Mouse (Mus musculus) embryonic facial prominence, embryonic 15.5 days (tissue): ENCODE results near the gene Arl11. TPM values are rescaled to one million over a fixed set of nuclear protein-coding genes. Genes with fewer than 3 reads are reported as not detected.
A peak's percentile ranks its signal among the peaks of the same experiment; 100 is the strongest.

Source experiments
- ATAC-seq: fragments of 200-750 bp; cut with Nextera tagmentation; 2 replicates; pipeline ENCODE4 v1.8.0; 2017; ENCODE audit warnings: low read depth, moderate TSS enrichment; ENCODE audit not compliant: insufficient number of reproducible peaks, low FRiP score, low TSS enrichment
- H3K27ac ChIP-seq: fragments of 300-500 bp; sonication (generic); replicated peaks from 2 replicates; pipeline ENCODE4 v1.5.1; 2015; ENCODE audit warnings: mild to moderate bottlenecking, inconsistent platforms
- H3K27me3 ChIP-seq: fragments of 300-500 bp; sonication (generic); 2 replicates; pipeline ENCODE4 v1.6.1; 2015; ENCODE audit warnings: inconsistent platforms
- H3K36me3 ChIP-seq: fragments of 300-500 bp; sonication (generic); 2 replicates; pipeline ENCODE4 v1.6.1; 2015; ENCODE audit warnings: mild to moderate bottlenecking, inconsistent platforms
- H3K4me1 ChIP-seq: fragments of 300-500 bp; sonication (generic); 2 replicates; pipeline ENCODE4 v1.6.1; 2015; ENCODE audit warnings: inconsistent platforms
- H3K4me2 ChIP-seq: fragments of 300-500 bp; sonication (generic); replicated peaks from 2 replicates; pipeline ENCODE4 v1.6.1; 2015; ENCODE audit warnings: mild to moderate bottlenecking, inconsistent platforms
- H3K4me3 ChIP-seq: fragments of 300-500 bp; sonication (generic); replicated peaks from 2 replicates; pipeline ENCODE4 v1.5.1; 2015; ENCODE audit warnings: mild to moderate bottlenecking, inconsistent platforms
- H3K9ac ChIP-seq: fragments of 300-500 bp; sonication (generic); 2 replicates; pipeline ENCODE4 v1.6.1; 2015; ENCODE audit warnings: inconsistent platforms
- H3K9me3 ChIP-seq: fragments of 300-500 bp; sonication (generic); replicated peaks from 2 replicates; pipeline ENCODE4 v1.6.1; 2016; ENCODE audit warnings: inconsistent platforms
- whole genome bisulfite sequencing: fragments of 180-500 bp; shearing (Covaris S2); methylation state at CpG from one replicate; pipeline ENCODE4 v1.1.7; 2015; 5-methylcytosine and 5-hydroxymethylcytosine counted together
- polyA plus RNA-seq: library from polyadenylated mRNA; unstranded; fragments of >200 nt; fragmentation: Nextera tagmentation; extraction: Ambion mirVana; gene quantifications from 2 replicates; pipeline ENCODE4 v1.2.1, GENCODE M21; 2015

Gene Arl11
- polyA plus RNA-seq, 1 experiment from 2014 or later: 1.4 TPM

GRCm38 (mm10) chr14:61330591-61330990, 21.0 kb downstream of the Arl11 start:
- H3K9ac ChIP-seq: no peak overlapping the region
- no peak overlapping the region for H3K4me2 ChIP-seq
- no peaks in the 10 kb centered on the region for H3K36me3 ChIP-seq
- WGBS: 84% methylated on average over 11 of the region's 11 CpGs
- no peak overlapping the region for H3K27ac ChIP-seq
- H3K4me1 ChIP-seq: peaks cover 16% of the 10 kb centered on the region
- H3K27me3 ChIP-seq: no peaks in the 10 kb centered on the region
- H3K4me3 ChIP-seq: no peak overlapping the region
- ATAC-seq: no peak
- no peaks in the 10 kb centered on the region for H3K9me3 ChIP-seq

GRCm38 (mm10) chr14:61330996-61331561, 21.5 kb downstream of the Arl11 start:
- H3K4me2 ChIP-seq: peak overlapping the region; percentile 31; the same call in 1 of the 2 replicates
- H3K9ac ChIP-seq: no peak overlapping the region
- H3K27me3 ChIP-seq: no peaks in the 10 kb centered on the region
- 19% methylated on average over 13 of the region's 13 CpGs for WGBS
- ATAC-seq: peak; percentile 77
- no peak overlapping the region for H3K4me3 ChIP-seq
- no peaks in the 10 kb centered on the region for H3K9me3 ChIP-seq
- H3K27ac ChIP-seq: no peak overlapping the region
- no peaks in the 10 kb centered on the region for H3K36me3 ChIP-seq
- peaks cover 16% of the 10 kb centered on the region for H3K4me1 ChIP-seq

- ATAC-seq: no peak
- Histone ChIP-seq H3K27ac (no peak overlapping the region), H3K4me1 (no peaks in the 10 kb centered on the region), H3K4me3 (no peak overlapping the region), H3K9ac (no peak overlapping the region), H3K36me3 (no peaks in the 10 kb centered on the region), H3K27me3 (no peaks in the 10 kb centered on the region), H3K4me2 (no peak overlapping the region), H3K9me3 (no peaks in the 10 kb centered on the region)
- 75% methylated on average over 4 of the region's 4 CpGs for WGBS
Observed at GRCm38 (mm10) chr14:61339381-61339780, 29.8 kb downstream of the Arl11 start.

- Histone ChIP-seq H3K9me3 (no peaks in the 10 kb centered on the region), H3K27ac (no peak overlapping the region), H3K4me2 (no peak overlapping the region), H3K27me3 (no peaks in the 10 kb centered on the region), H3K36me3 (no peaks in the 10 kb centered on the region), H3K9ac (no peak overlapping the region), H3K4me3 (no peak overlapping the region), H3K4me1 (no peaks in the 10 kb centered on the region)
- WGBS: 61% methylated on average over 5 of the region's 5 CpGs
- no peak for ATAC-seq
Observed at GRCm38 (mm10) chr14:61344590-61344989, 35.0 kb downstream of the Arl11 start.

GRCm38 (mm10) chr14:61346827-61347698, 37.5 kb downstream of the Arl11 start:
- H3K4me2 ChIP-seq: no peak overlapping the region
- no peak overlapping the region for H3K9ac ChIP-seq
- H3K27ac ChIP-seq: no peak overlapping the region
- no peak overlapping the region for H3K4me3 ChIP-seq
- peaks cover 8% of the 10 kb centered on the region for H3K4me1 ChIP-seq
- no peak for ATAC-seq
- WGBS: 66% methylated on average over 10 of the region's 10 CpGs
- no peaks in the 10 kb centered on the region for H3K9me3 ChIP-seq
- H3K27me3 ChIP-seq: no peaks in the 10 kb centered on the region
- no peaks in the 10 kb centered on the region for H3K36me3 ChIP-seq

- Histone ChIP-seq H3K4me3 (no peak overlapping the region), H3K4me1 (peaks cover 15% of the 10 kb centered on the region), H3K27me3 (no peaks in the 10 kb centered on the region), H3K27ac (no peak overlapping the region), H3K4me2 (no peak overlapping the region), H3K36me3 (no peaks in the 10 kb centered on the region), H3K9me3 (no peaks in the 10 kb centered on the region), H3K9ac (no peak overlapping the region)
- no peak for ATAC-seq
- WGBS: 86% methylated on average over 4 of the region's 4 CpGs
Observed at GRCm38 (mm10) chr14:61349876-61350275, 40.3 kb downstream of the Arl11 start.

GRCm38 (mm10) chr14:61350808-61351207, 41.3 kb downstream of the Arl11 start:
- no peaks in the 10 kb centered on the region for H3K36me3 ChIP-seq
- no peak overlapping the region for H3K9ac ChIP-seq
- H3K27ac ChIP-seq: no peak overlapping the region
- no peak for ATAC-seq
- 56% methylated on average over 6 of the region's 6 CpGs for WGBS
- no peaks in the 10 kb centered on the region for H3K9me3 ChIP-seq
- H3K27me3 ChIP-seq: no peaks in the 10 kb centered on the region
- no peak overlapping the region for H3K4me2 ChIP-seq
- H3K4me3 ChIP-seq: no peak overlapping the region
- peaks cover 15% of the 10 kb centered on the region for H3K4me1 ChIP-seq

GRCm38 (mm10) chr14:61354251-61355235, 45.0 kb downstream of the Arl11 start:
- Histone ChIP-seq H3K4me1 (peaks cover 15% of the 10 kb centered on the region), H3K4me2 (no peak overlapping the region), H3K4me3 (no peak overlapping the region), H3K27me3 (no peaks in the 10 kb centered on the region), H3K9me3 (no peaks in the 10 kb centered on the region), H3K9ac (no peak overlapping the region), H3K27ac (peak overlapping the region; percentile 60), H3K36me3 (no peaks in the 10 kb centered on the region; the same call in 1 of the 2 replicates)
- ATAC-seq: peak; percentile 56
- WGBS: 61% methylated on average over 10 of the region's 10 CpGs

- Histone ChIP-seq H3K27me3 (no peaks in the 10 kb centered on the region), H3K4me3 (peak within 1 kb of the TSS; percentile 74), H3K27ac (peak within 1 kb of the TSS; percentile 79), H3K4me2 (peak within 1 kb of the TSS; percentile 62), H3K9ac (peak within 1 kb of the TSS; percentile 48), H3K4me1 (peaks cover 5% of the 10 kb centered on the region; the same call in 1 of the 2 replicates), H3K9me3 (no peaks in the 10 kb centered on the region), H3K36me3 (peaks cover 3% of the 10 kb centered on the region; the same call in 1 of the 2 replicates)
- 1% methylated on average over 40 of the region's 40 CpGs for WGBS
- peak; percentile 93 for ATAC-seq
Observed at GRCm38 (mm10) chr14:61360131-61360980, 50.8 kb downstream of the Arl11 start, which contains the start of gene Ebpl. TSS of gene Ebpl (minus strand) at chr14:61360439.

GRCm38 (mm10) chr14:61360981-61361511, 51.5 kb downstream of the Arl11 start:
- Histone ChIP-seq H3K9ac (no peak overlapping the region), H3K4me3 (peak overlapping the region; percentile 74), H3K27ac (no peak overlapping the region)

More at GRCm38 (mm10) chr14:61360981-61361511, 51.5 kb downstream of the Arl11 start:
- ATAC-seq: no peak
- peaks cover 3% of the 10 kb centered on the region; the same call in 1 of the 2 replicates for H3K36me3 ChIP-seq
- 49% methylated on average over 3 of the region's 3 CpGs for WGBS
- H3K9me3 ChIP-seq: no peaks in the 10 kb centered on the region
- no peaks in the 10 kb centered on the region for H3K27me3 ChIP-seq
- H3K4me1 ChIP-seq: peaks cover 5% of the 10 kb centered on the region; the same call in 1 of the 2 replicates
- H3K4me2 ChIP-seq: peak overlapping the region; percentile 62
